Mouse (Mus musculus) heart, embryonic 10.5 days (tissue): ENCODE data around the gene Ephb3. TPM values are rescaled to one million over a fixed set of nuclear protein-coding genes. Genes with fewer than 3 reads are reported as not detected.
A peak's percentile ranks its signal among the peaks of the same experiment; 100 is the strongest.

Experiments
- DNase-seq: peaks from one replicate; pipeline ENCODE4 v3.0.0-alpha.2; 2017; ENCODE audit warnings: low spot score
- H3K27ac ChIP-seq: fragments of 300-500 bp; sonication (generic); 2 replicates; pipeline ENCODE4 v1.5.1; 2016; ENCODE audit warnings: mild to moderate bottlenecking
- H3K27me3 ChIP-seq: fragments of 300-500 bp; sonication (generic); 2 replicates; pipeline ENCODE4 v1.6.1; 2016; ENCODE audit warnings: mild to moderate bottlenecking; ENCODE audit not compliant: poor library complexity, insufficient read depth, severe bottlenecking
- H3K36me3 ChIP-seq: fragments of 300-500 bp; sonication (generic); 2 replicates; pipeline ENCODE4 v1.6.1; 2016; ENCODE audit warnings: mild to moderate bottlenecking, moderate library complexity
- H3K4me1 ChIP-seq: fragments of 300-500 bp; sonication (generic); 2 replicates; pipeline ENCODE4 v1.6.1; 2016; ENCODE audit warnings: mild to moderate bottlenecking
- H3K4me3 ChIP-seq: fragments of 300-500 bp; sonication (generic); 2 replicates; pipeline ENCODE4 v1.5.1; 2016; ENCODE audit warnings: mild to moderate bottlenecking, moderate library complexity
- H3K9me3 ChIP-seq: fragments of 300-500 bp; sonication (generic); 2 replicates; pipeline ENCODE4 v1.6.1; 2016; ENCODE audit warnings: mild to moderate bottlenecking, moderate library complexity
- WGBS: fragments of 180-500 bp; shearing (Covaris S2); methylation state at CpG from one replicate; pipeline ENCODE4 v1.1.7; 2016; 5-methylcytosine and 5-hydroxymethylcytosine counted together
- microRNA-seq: library from miRNA; unstranded; fragments of <30 nt; microRNA quantifications from one replicate; pipeline ENCODE4, GENCODE M21; 2017
- polyA plus RNA-seq: library from polyadenylated mRNA; unstranded; fragments of >200 nt; fragmentation: Nextera tagmentation; extraction: Ambion mirVana; gene quantifications from 2 replicates; pipeline ENCODE4 v1.2.1, GENCODE M21; 2016

Gene Ephb3
- polyA plus RNA-seq, 1 experiment from 2014 or later = 24.5 TPM

DNA sequence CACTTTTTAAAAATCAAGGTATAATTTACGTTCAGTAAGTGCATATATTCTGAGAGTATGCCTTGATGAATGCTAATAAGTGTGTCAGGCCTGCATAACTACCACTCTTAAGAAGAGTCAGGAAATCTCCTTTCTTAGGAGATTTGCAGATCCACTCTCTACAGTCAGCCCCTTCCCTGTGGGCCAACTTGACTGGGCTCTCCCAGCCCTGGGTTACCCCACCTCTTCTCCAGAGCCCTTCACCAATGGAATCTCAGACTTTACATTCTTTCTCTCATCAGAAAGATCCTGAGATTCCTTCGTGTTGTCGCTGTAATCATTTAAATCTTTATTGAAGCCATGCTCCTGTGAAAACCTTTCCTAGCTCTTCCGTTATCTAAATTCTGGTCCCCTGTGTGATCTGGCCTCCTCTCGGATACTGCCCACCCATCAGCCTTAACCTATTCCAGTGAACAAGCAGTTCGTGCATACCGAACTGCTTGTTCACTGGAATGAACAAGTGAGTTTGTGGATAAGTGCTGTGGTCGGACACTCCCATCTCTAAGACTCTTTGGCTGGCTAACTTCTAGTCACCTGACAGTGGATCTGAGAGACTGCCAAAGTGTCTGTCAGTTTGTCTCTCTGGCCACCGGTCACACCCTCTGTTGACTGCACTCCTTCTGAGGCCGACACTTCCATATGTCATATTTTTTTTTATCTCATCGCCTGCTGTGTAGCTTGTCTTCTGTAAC is 51.2 kb downstream of the Ephb3 start:
- Histone ChIP-seq H3K4me3 (no peak overlapping the region), H3K4me1 (peaks cover 32% of the 10 kb centered on the region), H3K9me3 (no peaks in the 10 kb centered on the region), H3K27me3 (no peaks in the 10 kb centered on the region), H3K36me3 (no peaks in the 10 kb centered on the region), H3K27ac (no peak overlapping the region)
- no peak for DNase-seq
- 63% methylated on average over 11 of the region's 11 CpGs for WGBS

DNA sequence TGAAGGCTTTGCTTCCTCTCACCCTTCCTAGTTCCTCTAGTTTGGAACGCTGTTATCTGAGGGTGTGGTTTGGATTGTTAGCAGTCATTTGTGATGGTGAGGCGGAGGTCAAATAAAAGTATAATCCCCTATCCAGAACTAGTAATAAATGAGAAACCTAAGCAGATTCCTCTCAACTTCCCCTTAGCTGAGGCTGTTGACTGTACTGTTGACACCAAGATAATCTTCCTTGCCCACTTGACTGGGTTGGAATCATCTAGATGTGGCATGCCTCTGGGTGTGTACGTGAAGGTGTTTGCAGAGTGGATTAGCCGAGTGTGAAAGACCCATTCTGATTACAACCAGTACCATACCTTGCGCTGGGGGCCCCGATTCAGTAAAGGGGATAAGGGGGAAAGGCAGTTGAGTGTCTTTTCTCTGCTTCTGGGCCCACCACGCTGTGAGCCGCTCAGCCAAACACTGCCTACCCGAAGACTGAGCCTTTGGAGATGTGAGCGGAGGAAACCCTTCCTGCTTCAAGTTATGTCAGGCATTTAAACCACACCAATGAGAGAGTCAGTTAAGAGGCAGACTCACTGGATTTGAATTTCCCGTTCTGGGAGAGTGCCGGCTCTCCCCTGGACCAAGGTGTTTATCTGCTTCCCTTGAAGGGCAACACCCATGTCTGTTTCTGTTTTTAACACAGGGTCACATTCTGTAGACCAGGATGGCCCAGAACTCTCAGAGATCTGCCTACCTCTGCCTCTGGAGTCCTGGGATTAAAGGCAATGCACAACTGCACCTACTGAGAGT is 52.2 kb downstream of the Ephb3 start:
- peaks cover 32% of the 10 kb centered on the region for H3K4me1 ChIP-seq
- no peaks in the 10 kb centered on the region for H3K27me3 ChIP-seq
- no peaks in the 10 kb centered on the region for H3K9me3 ChIP-seq
- H3K27ac ChIP-seq = peak overlapping the region; percentile 3; the same call in 1 of the 2 replicates
- DNase-seq = no peak
- no peaks in the 10 kb centered on the region for H3K36me3 ChIP-seq
- H3K4me3 ChIP-seq = no peak overlapping the region
- 79% methylated on average over 12 of the region's 12 CpGs for WGBS

DNA sequence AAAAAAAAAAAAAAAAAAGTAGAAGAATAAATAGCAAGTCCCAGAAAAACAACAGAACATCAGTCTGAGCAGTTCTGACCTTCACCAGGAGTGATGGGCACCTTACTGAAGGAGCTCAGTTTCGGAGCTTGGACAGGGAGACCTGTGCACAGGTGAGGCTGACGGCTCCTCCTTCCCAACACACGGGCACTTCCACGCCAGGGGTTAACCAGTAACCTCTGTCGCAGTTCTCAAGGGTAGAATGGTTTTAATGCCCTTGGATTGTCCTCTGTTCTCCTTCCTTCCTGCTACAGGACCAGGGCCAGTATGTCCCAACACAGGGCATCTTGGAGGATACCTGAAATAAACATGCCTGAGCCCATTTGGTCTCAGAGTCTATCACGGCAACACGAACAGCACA is 60.9 kb downstream of the Ephb3 start:
- peaks cover 26% of the 10 kb centered on the region for H3K4me1 ChIP-seq
- H3K4me3 ChIP-seq = no peak overlapping the region
- no peaks in the 10 kb centered on the region for H3K9me3 ChIP-seq
- no peaks in the 10 kb centered on the region for H3K27me3 ChIP-seq
- no peaks in the 10 kb centered on the region for H3K36me3 ChIP-seq
- peak overlapping the region; percentile 1; the same call in 1 of the 2 replicates for H3K27ac ChIP-seq
- DNase-seq = no peak
- 85% methylated on average over 7 of the region's 7 CpGs for WGBS

DNA sequence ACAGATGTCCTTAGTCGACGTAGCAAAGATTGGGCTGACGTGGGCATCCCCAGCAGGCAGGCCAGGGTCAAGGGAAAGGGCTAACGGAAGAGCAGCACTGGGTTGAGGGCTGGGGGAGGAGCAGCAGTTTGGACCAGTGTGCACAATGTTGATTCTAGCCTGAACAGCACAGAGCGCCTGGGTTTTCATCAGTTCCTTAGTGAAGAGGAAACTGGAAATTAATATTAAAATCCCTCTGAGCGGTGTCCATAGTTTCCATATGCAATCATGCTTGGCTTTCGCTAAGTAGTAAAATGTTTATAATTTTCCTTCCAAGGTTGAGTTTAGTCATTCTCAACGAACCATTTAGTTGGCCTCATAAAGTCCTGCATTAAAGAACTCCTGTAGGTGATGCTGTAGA is 65.2 kb downstream of the Ephb3 start:
- WGBS = 60% methylated on average over 8 of the region's 8 CpGs
- DNase-seq = no peak
- H3K4me1 ChIP-seq = peaks cover 68% of the 10 kb centered on the region
- no peaks in the 10 kb centered on the region for H3K9me3 ChIP-seq
- H3K27me3 ChIP-seq = no peaks in the 10 kb centered on the region
- H3K4me3 ChIP-seq = no peak overlapping the region
- no peaks in the 10 kb centered on the region for H3K36me3 ChIP-seq
- peak overlapping the region; percentile 86 for H3K27ac ChIP-seq

DNA sequence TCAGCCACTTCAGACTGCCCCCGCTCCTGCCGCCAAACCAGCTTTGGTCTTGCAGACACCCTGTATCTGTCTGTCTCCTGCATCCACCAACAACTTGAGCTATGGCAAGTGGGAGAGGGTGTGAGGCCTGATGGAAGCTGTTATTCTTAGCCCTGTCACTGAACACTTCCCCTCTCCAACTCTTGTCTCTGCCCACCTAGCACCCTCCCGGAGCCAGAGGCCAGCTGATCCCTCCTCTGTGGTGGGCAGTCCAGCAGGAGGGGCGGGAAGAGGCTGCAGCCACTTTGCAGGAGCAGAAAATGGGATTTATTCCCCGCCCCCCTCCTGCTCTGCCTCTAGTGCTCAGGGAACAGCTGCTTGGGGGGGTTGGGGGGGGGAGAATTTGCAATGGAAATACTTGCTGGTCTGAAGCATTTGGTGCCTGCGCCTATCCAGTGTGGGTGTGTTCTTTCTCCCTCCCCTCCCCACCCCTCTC is 67.3 kb downstream of the Ephb3 start:
- H3K4me3 ChIP-seq = peak overlapping the region; percentile 31
- 0 out of 2 replicates have a peak, but pooled peaks cover 3% of the 10 kb centered on the region for H3K9me3 ChIP-seq
- H3K36me3 ChIP-seq = no peaks in the 10 kb centered on the region
- peak; percentile 95 for DNase-seq
- WGBS = 19% methylated on average over 6 of the region's 6 CpGs
- H3K27ac ChIP-seq = peak overlapping the region; percentile 86
- H3K27me3 ChIP-seq = no peaks in the 10 kb centered on the region
- H3K4me1 ChIP-seq = peaks cover 66% of the 10 kb centered on the region

DNA sequence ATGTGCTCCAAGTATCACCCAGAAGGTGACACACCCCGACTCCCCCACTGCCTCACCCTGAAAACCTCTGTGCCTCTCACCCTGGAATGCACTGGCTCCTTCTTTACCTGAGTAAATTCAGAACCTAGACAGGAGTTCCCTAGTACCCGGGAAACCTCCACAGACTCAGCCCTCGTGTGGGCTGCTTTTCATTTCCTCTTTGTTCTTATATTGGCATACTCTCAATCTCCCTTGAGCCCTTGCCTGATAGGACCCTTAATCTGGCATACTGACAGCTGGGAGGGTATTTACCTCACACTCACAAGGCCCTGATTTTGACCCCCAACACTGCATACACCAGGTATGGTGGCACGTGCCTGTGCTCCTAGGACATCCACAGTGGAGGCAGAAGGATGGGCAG is 68.2 kb downstream of the Ephb3 start:
- H3K36me3 ChIP-seq = no peaks in the 10 kb centered on the region
- no peak overlapping the region for H3K4me3 ChIP-seq
- no peaks in the 10 kb centered on the region for H3K27me3 ChIP-seq
- 0 out of 2 replicates have a peak, but pooled peaks cover 3% of the 10 kb centered on the region for H3K9me3 ChIP-seq
- 42% methylated on average over 4 of the region's 4 CpGs for WGBS
- DNase-seq = no peak
- H3K4me1 ChIP-seq = peaks cover 67% of the 10 kb centered on the region
- H3K27ac ChIP-seq = peak overlapping the region; percentile 86

Small RNA genes within 50 kb of the gene (microRNA-seq; reads per million reads assigned to microRNA genes)
- 0.76 reads per million for gene Mir7680

Other genes with a start within 250 kb of the Ephb3 start
- not detected in 2 replicates for gene Teddm3, start 50.8 kb upstream of the Ephb3 start, polyA plus RNA-seq
- 20.6 and 31.5 TPM in 2 replicates for gene Vps8, start 218.4 kb downstream of the Ephb3 start, polyA plus RNA-seq